Mouse (Mus musculus) neural tube, embryonic 14.5 days (tissue): Measurements from ENCODE around the gene Nxph3. TPM values are rescaled to one million over a fixed set of nuclear protein-coding genes. Genes with fewer than 3 reads are reported as not detected.

Experiments used
- ATAC-seq: fragments of 200-750 bp; cut with Nextera tagmentation; 2 replicates; pipeline ENCODE4 v1.8.0; 2017; ENCODE audit warnings: low read depth, mild to moderate bottlenecking, moderate TSS enrichment, moderate library complexity
- H3K27ac ChIP-seq: fragments of 300-500 bp; sonication (generic); 2 replicates; pipeline ENCODE4 v1.5.1; 2014; ENCODE audit warnings: low read depth, mild to moderate bottlenecking, control low read depth, low read length, moderate library complexity, mixed read lengths
- H3K27me3 ChIP-seq: fragments of 300-500 bp; sonication (generic); 2 replicates; pipeline ENCODE4 v1.6.1; 2014; ENCODE audit warnings: low read length; ENCODE audit not compliant: control insufficient read depth, insufficient read depth
- H3K36me3 ChIP-seq: fragments of 300-500 bp; sonication (generic); 2 replicates; pipeline ENCODE4 v1.6.1; 2014; ENCODE audit warnings: low read length, mixed read lengths; ENCODE audit not compliant: control insufficient read depth, insufficient read depth
- H3K4me1 ChIP-seq: fragments of 300-500 bp; sonication (generic); 2 replicates; pipeline ENCODE4 v1.6.1; 2014; ENCODE audit warnings: low read length; ENCODE audit not compliant: control insufficient read depth, insufficient read depth
- H3K4me2 ChIP-seq: fragments of 300-500 bp; sonication (generic); 2 replicates; pipeline ENCODE4 v1.6.1; 2014; ENCODE audit warnings: mild to moderate bottlenecking, low read depth, low read length, control low read depth
- H3K4me3 ChIP-seq: fragments of 300-500 bp; sonication (generic); 2 replicates; pipeline ENCODE4 v1.5.1; 2014; ENCODE audit warnings: low read depth, low read length, control low read depth, mixed read lengths
- H3K9ac ChIP-seq: fragments of 300-500 bp; sonication (generic); replicated peaks from 2 replicates; pipeline ENCODE4 v1.6.1; 2014; ENCODE audit warnings: low read depth, mild to moderate bottlenecking, control low read depth, low read length, mixed read lengths
- H3K9me3 ChIP-seq: fragments of 300-500 bp; sonication (generic); 2 replicates; pipeline ENCODE4 v1.6.1; 2016; ENCODE audit warnings: low read length; ENCODE audit not compliant: control insufficient read depth
- WGBS: fragments of 180-500 bp; shearing (Covaris S2); extraction: QIAGEN DNeasy Blood & Tissue Kit; methylation state at CpG from one replicate; pipeline ENCODE4 v1.1.7; 2014; 5-methylcytosine and 5-hydroxymethylcytosine counted together
- polyA plus RNA-seq: library from polyadenylated mRNA; unstranded; fragments of >200 nt; fragmentation: Nextera tagmentation; extraction: Ambion mirVana; gene quantifications from 2 replicates; pipeline ENCODE4 v1.2.1, GENCODE M21; 2014

The Nxph3 gene
- polyA plus RNA-seq, 1 experiment from 2014 or later: 1.4 TPM

DNA sequence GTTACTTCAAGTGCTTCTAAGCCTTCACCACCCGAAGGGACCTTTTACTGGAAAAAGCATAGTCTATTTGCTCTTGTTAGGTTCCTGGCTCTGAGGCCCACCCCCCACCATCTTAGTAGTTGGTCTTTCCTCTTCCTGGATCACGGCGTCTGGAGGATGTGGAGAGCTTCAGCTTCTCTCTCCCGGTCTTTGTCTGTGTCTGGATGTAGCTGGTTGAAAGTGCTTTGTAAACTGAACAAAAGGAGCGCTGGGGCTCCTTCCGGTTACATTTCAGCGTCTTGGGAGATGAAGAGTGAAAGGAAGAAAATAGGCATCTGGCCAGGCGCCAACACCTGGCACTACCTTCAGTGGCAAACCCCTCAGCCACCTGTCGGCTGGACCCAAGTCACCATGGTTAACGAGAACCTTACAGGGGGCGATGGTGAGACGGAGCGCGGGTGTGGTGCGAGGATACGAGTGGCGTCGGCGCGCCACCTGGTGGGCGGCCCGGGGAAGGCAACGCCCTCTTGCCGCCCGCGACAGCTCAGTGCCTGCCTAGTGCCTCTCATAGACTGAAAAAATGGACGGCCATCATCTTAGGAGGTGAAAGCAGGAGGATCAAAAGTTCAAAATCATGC, 6.2 kb upstream of the Nxph3 start:
- Histone ChIP-seq H3K27ac (no peak overlapping the region), H3K27me3 (no peaks in the 10 kb centered on the region), H3K4me3 (peak overlapping the region; percentile 2; the same call in 1 of the 2 replicates), H3K36me3 (no peaks in the 10 kb centered on the region), H3K4me1 (no peaks in the 10 kb centered on the region), H3K9me3 (no peaks in the 10 kb centered on the region), H3K4me2 (peak overlapping the region; percentile 37), H3K9ac (no peak overlapping the region)
- WGBS: 5% methylated on average over 27 of the region's 27 CpGs
- ATAC-seq: peak; percentile 79

DNA sequence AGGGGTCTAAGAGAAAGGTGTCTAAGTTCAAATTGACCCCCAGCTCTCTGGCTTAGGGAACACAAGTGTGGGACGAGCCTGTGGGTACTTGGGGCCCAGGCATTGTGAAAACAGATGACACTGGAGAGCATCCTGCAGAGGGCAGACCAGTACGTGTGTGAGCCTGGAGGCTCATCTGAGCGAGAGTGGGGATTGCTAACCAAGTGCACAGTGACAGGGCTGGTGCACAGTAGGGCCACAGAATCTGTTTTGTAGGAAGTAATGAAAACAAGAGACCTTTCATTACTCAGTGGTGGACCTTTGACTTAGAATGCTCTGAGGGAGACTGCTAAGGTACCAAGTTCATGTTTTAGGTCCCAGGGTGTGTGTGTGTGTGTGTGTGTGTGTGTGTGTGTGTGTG, 5.6 kb upstream of the Nxph3 start:
- H3K4me2 ChIP-seq: no peak overlapping the region
- ATAC-seq: no peak

DNA sequence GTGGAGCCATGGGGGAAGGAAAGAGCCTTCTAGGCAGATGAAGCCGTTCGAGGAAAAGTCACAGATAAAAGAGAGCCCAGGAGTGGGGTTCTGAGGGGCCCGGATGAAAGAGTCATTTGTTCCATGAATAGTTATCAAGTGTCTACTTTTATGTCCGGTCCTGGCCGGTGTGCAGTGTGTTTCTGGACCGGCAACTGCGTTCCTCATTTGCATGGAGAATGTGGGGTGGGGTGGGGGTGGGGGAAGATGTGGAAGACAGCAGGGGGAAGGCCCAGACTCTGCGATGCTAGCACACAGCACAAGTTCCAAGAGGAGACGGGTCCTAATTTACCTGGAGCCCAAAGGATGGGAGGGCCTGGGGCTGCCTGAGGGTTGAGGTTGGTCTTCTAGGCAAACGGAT, 4.9 kb upstream of the Nxph3 start:
- ATAC-seq: no peak
- H3K27ac ChIP-seq: no peak overlapping the region
- WGBS: 36% methylated on average over 10 of the region's 10 CpGs
- H3K9ac ChIP-seq: no peak overlapping the region
- H3K36me3 ChIP-seq: no peaks in the 10 kb centered on the region
- no peak overlapping the region for H3K4me2 ChIP-seq
- H3K4me3 ChIP-seq: no peak overlapping the region
- no peaks in the 10 kb centered on the region for H3K9me3 ChIP-seq
- H3K27me3 ChIP-seq: peaks cover 5% of the 10 kb centered on the region
- H3K4me1 ChIP-seq: peaks cover 7% of the 10 kb centered on the region; the same call in 1 of the 2 replicates

More for the DNA sequence above, 5.6 kb upstream of the Nxph3 start:
- Histone ChIP-seq H3K9ac (no peak overlapping the region), H3K4me1 (no peaks in the 10 kb centered on the region), H3K36me3 (no peaks in the 10 kb centered on the region), H3K27ac (no peak overlapping the region), H3K9me3 (no peaks in the 10 kb centered on the region), H3K4me3 (no peak overlapping the region), H3K27me3 (no peaks in the 10 kb centered on the region; the same call in 1 of the 2 replicates)
- 66% methylated on average over 3 of the region's 3 CpGs for WGBS

DNA sequence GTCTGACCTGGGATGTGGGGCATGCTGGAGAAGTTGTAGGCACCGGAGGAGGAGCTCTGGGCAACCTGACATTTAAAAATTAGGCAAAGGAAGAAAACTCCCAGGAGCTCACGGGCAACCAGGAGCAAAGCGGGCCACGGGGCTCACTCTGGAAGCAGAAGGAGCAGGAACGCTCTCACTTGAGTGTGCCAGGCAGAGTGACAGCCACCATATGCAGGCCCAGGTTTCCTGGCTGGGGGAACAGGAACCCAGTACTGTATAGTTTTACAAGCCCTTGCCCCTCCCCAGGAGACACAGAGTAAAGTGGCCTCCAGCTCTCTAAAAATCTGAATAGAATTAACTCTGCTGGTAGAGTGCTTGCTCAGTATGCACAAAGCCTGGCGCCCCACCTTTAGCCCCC, 2.8 kb upstream of the Nxph3 start:
- Histone ChIP-seq H3K4me2 (no peak overlapping the region), H3K27me3 (peaks cover 19% of the 10 kb centered on the region), H3K36me3 (no peaks in the 10 kb centered on the region), H3K4me3 (no peak overlapping the region), H3K9ac (no peak overlapping the region), H3K9me3 (no peaks in the 10 kb centered on the region), H3K4me1 (peaks cover 17% of the 10 kb centered on the region), H3K27ac (no peak overlapping the region)
- no peak for ATAC-seq
- WGBS: 48% methylated on average over 6 of the region's 6 CpGs

DNA sequence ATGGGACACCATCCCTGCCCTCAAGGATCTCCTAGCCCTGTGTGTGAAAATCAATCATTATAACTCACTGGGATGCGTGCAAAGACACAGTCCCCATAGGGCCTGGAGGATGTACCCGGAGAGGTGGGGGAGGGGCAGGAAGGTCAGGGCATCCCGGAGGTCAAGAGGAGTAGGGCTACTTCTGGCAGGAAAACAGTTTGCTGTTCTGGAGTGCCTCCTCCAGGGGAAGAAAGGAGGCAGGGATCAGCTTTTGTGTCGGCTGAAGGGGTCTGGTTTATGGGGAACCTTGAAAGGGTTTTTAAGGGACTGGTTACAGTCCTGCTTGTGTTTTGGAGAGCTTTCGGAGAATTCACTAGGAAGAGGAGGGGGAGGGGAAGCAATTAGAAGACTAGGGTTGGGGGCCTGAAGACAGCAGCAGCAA, 2.1 kb upstream of the Nxph3 start:
- no peak overlapping the region for H3K9ac ChIP-seq
- H3K36me3 ChIP-seq: no peaks in the 10 kb centered on the region
- H3K4me3 ChIP-seq: no peak overlapping the region
- peaks cover 19% of the 10 kb centered on the region for H3K27me3 ChIP-seq
- no peaks in the 10 kb centered on the region for H3K9me3 ChIP-seq
- no peak overlapping the region for H3K27ac ChIP-seq
- H3K4me1 ChIP-seq: peaks cover 17% of the 10 kb centered on the region
- H3K4me2 ChIP-seq: no peak overlapping the region
- 1% methylated on average over 5 of the region's 5 CpGs for WGBS
- no peak for ATAC-seq

DNA sequence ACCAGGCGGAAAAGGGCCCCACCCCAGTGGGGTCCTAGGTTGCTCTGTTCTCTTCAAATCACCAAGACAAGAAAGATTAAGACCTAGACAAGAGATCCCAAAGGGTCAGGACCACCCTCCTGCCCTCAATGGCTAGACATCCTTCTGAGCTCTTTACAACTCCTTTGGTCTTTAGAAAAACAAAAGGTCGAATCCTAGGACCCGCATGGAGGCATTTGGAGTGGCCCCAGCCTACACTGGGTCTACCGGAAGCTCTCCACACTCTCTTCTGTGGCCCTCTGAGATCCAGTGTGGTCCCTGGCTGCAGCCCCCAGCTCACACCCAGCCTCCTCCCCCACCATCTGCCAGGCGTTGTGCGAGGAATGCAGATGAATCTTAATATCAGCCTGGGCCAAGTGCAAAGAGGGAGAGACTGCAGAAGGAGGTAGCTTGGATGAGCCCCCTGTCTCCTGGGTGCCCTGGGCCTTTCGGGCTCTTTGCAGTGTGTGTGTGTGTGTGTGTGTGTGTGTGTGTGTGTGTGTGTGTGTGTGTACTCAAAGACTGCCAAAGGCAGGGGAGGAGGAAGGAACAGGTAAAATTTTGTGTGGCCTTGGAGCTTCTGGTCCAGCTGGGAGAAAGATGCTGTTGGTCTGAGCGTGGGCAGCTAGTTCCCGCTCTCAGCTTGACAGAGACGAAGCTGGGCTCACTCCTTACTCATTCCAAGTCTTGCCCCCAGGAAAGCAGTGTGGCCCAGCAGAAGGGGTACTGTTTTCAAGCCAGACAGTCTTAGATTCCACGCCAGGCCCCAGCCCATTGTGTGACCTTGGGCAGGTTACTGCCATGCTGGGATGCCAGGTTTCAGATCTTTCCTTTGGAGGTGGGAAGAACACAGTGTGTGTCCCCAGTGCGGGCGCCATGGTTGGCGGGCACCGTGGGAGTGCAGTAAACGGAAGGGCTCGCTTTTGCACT, 1.3 kb upstream of the Nxph3 start:
- H3K27ac ChIP-seq: no peak overlapping the region
- H3K9ac ChIP-seq: no peak overlapping the region
- no peaks in the 10 kb centered on the region for H3K36me3 ChIP-seq
- no peak overlapping the region for H3K4me3 ChIP-seq
- H3K9me3 ChIP-seq: no peaks in the 10 kb centered on the region
- no peak overlapping the region for H3K4me2 ChIP-seq
- peaks cover 17% of the 10 kb centered on the region for H3K4me1 ChIP-seq
- H3K27me3 ChIP-seq: peaks cover 19% of the 10 kb centered on the region
- WGBS: 28% methylated on average over 17 of the region's 17 CpGs
- ATAC-seq: no peak

DNA sequence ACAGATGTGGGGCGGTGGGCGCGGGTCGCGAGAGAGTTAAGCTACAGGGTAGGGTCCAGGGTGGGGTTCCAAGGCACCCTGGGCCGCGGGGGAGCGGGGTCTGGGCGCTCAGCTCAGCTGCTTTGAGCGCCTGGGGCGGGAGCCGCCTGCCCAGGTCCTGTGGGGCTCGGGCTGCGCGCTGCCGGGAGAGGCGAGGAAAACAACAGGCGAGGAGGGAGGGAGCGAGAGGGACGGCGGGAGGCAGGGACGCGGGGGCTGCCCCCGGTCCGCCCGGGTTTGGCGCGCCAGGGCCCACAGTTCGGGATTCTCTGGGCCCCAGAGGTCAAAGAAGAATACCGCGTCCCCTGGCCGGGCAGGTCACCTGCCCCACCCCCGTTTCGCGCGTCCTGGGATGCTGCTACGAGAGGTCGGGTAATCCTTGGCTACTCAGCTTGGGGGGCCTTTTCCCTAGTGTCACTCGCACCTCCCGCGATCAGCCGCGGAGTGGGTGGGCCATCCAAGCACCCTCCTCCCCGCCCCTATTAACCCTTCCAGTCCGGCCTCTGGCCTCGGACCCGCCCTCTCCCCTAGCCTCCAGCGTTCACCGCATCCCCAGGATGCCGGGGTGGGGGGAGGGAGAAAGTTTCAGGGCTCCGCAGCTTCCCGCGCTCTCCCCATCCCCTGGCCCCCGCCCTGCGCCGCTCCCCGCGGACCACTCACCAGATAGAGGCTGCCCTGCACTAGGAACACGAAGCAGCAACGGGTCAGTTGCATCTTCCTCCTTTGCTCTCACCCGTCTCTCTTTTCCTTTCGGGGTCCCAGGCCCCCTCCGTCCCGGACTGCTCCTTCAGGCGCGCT, 691 bp downstream of the Nxph3 start:
- ATAC-seq: peak; percentile 16; the same call in 1 of the 2 replicates
- H3K4me2 ChIP-seq: peak overlapping the region; percentile 82
- no peak overlapping the region for H3K27ac ChIP-seq
- H3K36me3 ChIP-seq: no peaks in the 10 kb centered on the region
- H3K9ac ChIP-seq: peak overlapping the region; percentile 37
- H3K27me3 ChIP-seq: peaks cover 19% of the 10 kb centered on the region
- WGBS: under 1% methylated on average over 40 of the region's 66 CpGs
- peak overlapping the region; percentile 45 for H3K4me3 ChIP-seq
- peaks cover 17% of the 10 kb centered on the region for H3K4me1 ChIP-seq
- no peaks in the 10 kb centered on the region for H3K9me3 ChIP-seq

DNA sequence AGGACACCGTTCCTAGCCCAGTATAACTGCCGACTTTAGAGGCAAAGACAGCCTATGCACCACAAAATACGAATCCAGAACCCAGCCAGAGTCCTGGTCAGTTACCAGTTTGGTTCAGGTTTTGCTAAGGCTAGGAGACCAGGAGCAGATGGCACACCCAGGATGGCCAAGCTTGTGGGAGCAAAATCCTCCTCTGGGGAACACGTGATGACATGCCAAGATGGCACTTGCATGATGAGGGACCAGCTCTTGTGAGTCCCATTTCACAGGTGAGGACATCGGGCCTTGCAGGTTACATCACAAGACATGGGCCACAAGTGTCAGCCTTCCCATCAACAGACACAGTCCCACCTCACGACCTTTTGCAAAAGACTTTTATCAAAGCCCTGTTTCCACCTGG, 2.0 kb downstream of the Nxph3 start:
- 77% methylated on average over 6 of the region's 6 CpGs for WGBS
- Histone ChIP-seq H3K4me2 (no peak overlapping the region), H3K27ac (no peak overlapping the region), H3K9me3 (no peaks in the 10 kb centered on the region), H3K4me1 (peaks cover 17% of the 10 kb centered on the region), H3K4me3 (no peak overlapping the region), H3K27me3 (peaks cover 19% of the 10 kb centered on the region), H3K36me3 (no peaks in the 10 kb centered on the region), H3K9ac (no peak overlapping the region)
- no peak for ATAC-seq
